Mouse (Mus musculus) MEL (cell line): ENCODE measurements around the gene Adamts4. TPM values are rescaled to one million over a fixed set of nuclear protein-coding genes. Genes with fewer than 3 reads are reported as not detected.
A peak's percentile ranks its signal among the peaks of the same experiment; 100 is the strongest.

ENCODE experiments used
- DNase-seq: peaks from one replicate; pipeline ENCODE4 v3.0.0; 2011; ENCODE audit warnings: low read depth, low spot score
- H3K27ac ChIP-seq: 2 replicates; pipeline ENCODE4 v1.5.1; 2012; ENCODE audit warnings: low read depth, mild to moderate bottlenecking, control low read depth, low read length, moderate library complexity; ENCODE audit not compliant: control insufficient read depth
- H3K27me3 ChIP-seq, 2 experiments: fragments of 150-350 bp in 1 of 2; sonication (generic) in 1 of 2; 2 replicates each; pipeline ENCODE4 v1.6.1; 2012; ENCODE audit warnings: low read length in 2 of 2, mild to moderate bottlenecking in 2 of 2, improper control_type of control experiment in 1 of 2, moderate library complexity in 1 of 2; ENCODE audit not compliant: insufficient read depth in 2 of 2, control insufficient read depth in 1 of 2
- H3K36me3 ChIP-seq, 2 experiments: 2 replicates each; pipeline ENCODE4 v1.6.1; 2012 to 2014; ENCODE audit warnings: low read length in 2 of 2, improper control_type of control experiment in 1 of 2, inconsistent platforms in 1 of 2, mild to moderate bottlenecking in 1 of 2; ENCODE audit not compliant: insufficient read depth in 2 of 2, control insufficient read depth in 1 of 2
- H3K4me1 ChIP-seq, 2 experiments: fragments of 150-350 bp in 1 of 2; sonication (generic) in 1 of 2; 2 replicates each; pipeline ENCODE4 v1.6.1; 2012; ENCODE audit warnings: low read length in 2 of 2, improper control_type of control experiment in 1 of 2, mild to moderate bottlenecking in 1 of 2; ENCODE audit not compliant: insufficient read depth in 2 of 2, control insufficient read depth in 1 of 2
- H3K4me3 ChIP-seq, 2 experiments: fragments of 150-350 bp in 1 of 2; sonication (generic) in 1 of 2; 2 replicates each; pipeline ENCODE4 v1.5.1; 2012; ENCODE audit warnings: low read depth in 2 of 2, low read length in 2 of 2, mild to moderate bottlenecking in 2 of 2, moderate library complexity in 2 of 2, control low read depth in 1 of 2, improper control_type of control experiment in 1 of 2; ENCODE audit not compliant: control insufficient read depth in 1 of 2, insufficient read depth in 1 of 2
- H3K79me2 ChIP-seq: 2 replicates; pipeline ENCODE4 v1.6.1; 2012; ENCODE audit warnings: mild to moderate bottlenecking, low read length, moderate library complexity; ENCODE audit not compliant: control insufficient read depth, poor library complexity, insufficient read depth
- H3K9ac ChIP-seq: 2 replicates; pipeline ENCODE4 v1.6.1; 2012; ENCODE audit warnings: low read depth, mild to moderate bottlenecking, control low read depth, low read length, moderate library complexity; ENCODE audit not compliant: control insufficient read depth, poor library complexity, severe bottlenecking
- H3K9me3 ChIP-seq: fragments of 150-350 bp; sonication (generic); replicated peaks from 2 replicates; pipeline ENCODE4 v1.6.1; 2012; ENCODE audit warnings: mild to moderate bottlenecking, low read length, improper control_type of control experiment, moderate library complexity; ENCODE audit not compliant: insufficient read depth
- CHD1 ChIP-seq: IDR thresholded peaks from 2 replicates; pipeline ENCODE4 v1.6.1; 2012; ENCODE audit warnings: low read depth, mild to moderate bottlenecking, inconsistent platforms, low read length, improper control_type of control experiment
- CHD2 ChIP-seq: IDR thresholded peaks from 2 replicates; pipeline ENCODE4 v1.6.1; 2011; ENCODE audit warnings: low read length, improper control_type of control experiment
- E2F4 ChIP-seq: IDR thresholded peaks from 2 replicates; pipeline ENCODE4 v1.6.1; 2011; ENCODE audit warnings: low read depth, low read length, improper control_type of control experiment, borderline replicate concordance
- KAT2A ChIP-seq: conservative IDR thresholded peaks from 2 replicates; pipeline ENCODE4 v1.6.1; 2012; ENCODE audit warnings: low read depth, low read length, improper control_type of control experiment, inconsistent platforms
- MAFK ChIP-seq: IDR thresholded peaks from 2 replicates; pipeline ENCODE4 v1.6.1; 2011; ENCODE audit warnings: low read depth, mild to moderate bottlenecking, low read length, improper control_type of control experiment, borderline replicate concordance
- MYB ChIP-seq: IDR thresholded peaks from 2 replicates; pipeline ENCODE4 v1.6.1; 2011; ENCODE audit warnings: mild to moderate bottlenecking, low read depth, low read length, improper control_type of control experiment
- NRF1 ChIP-seq: IDR thresholded peaks from 2 replicates; pipeline ENCODE4 v1.6.1; 2014; ENCODE audit warnings: low read depth, mild to moderate bottlenecking, inconsistent platforms, low read length, improper control_type of control experiment, moderate library complexity; ENCODE audit not compliant: poor library complexity, insufficient read depth, severe bottlenecking
- POLR2A ChIP-seq, 2 experiments: IDR thresholded peaks; 2 replicates each; pipeline ENCODE4 v1.6.1; 2011 to 2012; ENCODE audit warnings: low read length in 2 of 2, mild to moderate bottlenecking in 2 of 2, control low read depth in 1 of 2, improper control_type of control experiment in 1 of 2, low read depth in 1 of 2, moderate library complexity in 1 of 2; ENCODE audit not compliant: control insufficient read depth in 1 of 2, insufficient read depth in 1 of 2, poor library complexity in 1 of 2
- POLR2AphosphoS2 ChIP-seq: IDR thresholded peaks from 2 replicates; pipeline ENCODE4 v1.6.1; 2011; ENCODE audit warnings: low read length, improper control_type of control experiment
- RAD21 ChIP-seq: IDR thresholded peaks from 2 replicates; pipeline ENCODE4 v1.6.1; 2011; ENCODE audit warnings: mild to moderate bottlenecking, low read depth, low read length, improper control_type of control experiment
- RCOR1 ChIP-seq: IDR thresholded peaks from 2 replicates; pipeline ENCODE4 v1.6.1; 2012; ENCODE audit warnings: low read depth, mild to moderate bottlenecking, inconsistent platforms, low read length, improper control_type of control experiment
- TCF12 ChIP-seq: IDR thresholded peaks from 2 replicates; pipeline ENCODE4 v1.6.1; 2014; ENCODE audit warnings: low read depth, mild to moderate bottlenecking, inconsistent platforms, low read length, improper control_type of control experiment, moderate library complexity
- UBTF ChIP-seq: IDR thresholded peaks from 2 replicates; pipeline ENCODE4 v1.6.1; 2012; ENCODE audit warnings: low read depth, mild to moderate bottlenecking, inconsistent platforms, low read length, improper control_type of control experiment, moderate library complexity, borderline replicate concordance; ENCODE audit not compliant: insufficient read depth
- USF2 ChIP-seq, 2 experiments: IDR thresholded peaks; 2 replicates each; pipeline ENCODE4 v1.6.1; 2011 to 2012; ENCODE audit warnings: improper control_type of control experiment in 2 of 2, low read length in 2 of 2, borderline replicate concordance in 1 of 2, inconsistent platforms in 1 of 2, low read depth in 1 of 2, mild to moderate bottlenecking in 1 of 2; ENCODE audit not compliant: insufficient read depth in 1 of 2
- ZNF384 ChIP-seq: IDR thresholded peaks from 2 replicates; pipeline ENCODE4 v1.6.1; 2012; ENCODE audit warnings: low read depth, mild to moderate bottlenecking, inconsistent platforms, low read length, improper control_type of control experiment
- polyA plus RNA-seq, 2 experiments: library from polyadenylated mRNA; stranded (reverse) in 1 of 2; unstranded in 1 of 2; fragments of >175 nt in 1 of 2; fragments of >200 nt in 1 of 2; gene quantifications; 2 replicates each; pipeline versions ENCODE4 v1.2.1 to v1.2.4; 2012; ENCODE audit warnings: low replicate concordance in 2 of 2, low read depth in 1 of 2; ENCODE audit not compliant: insufficient read length in 2 of 2, insufficient read depth in 1 of 2, missing spikeins in 1 of 2
- total RNA-seq: library from RNA; depleted of rRNA; stranded (reverse); fragments of 300-350 nt; gene quantifications from 2 replicates; pipeline ENCODE4 v1.2.3, GENCODE M21; 2012

The Adamts4 gene
- total and polyA plus RNA-seq, 3 experiments, result 0.03 TPM; not detected in 2

GRCm38 (mm10) chr1:171279721-171280120, 29.5 kb downstream of the Adamts4 start:
- Histone ChIP-seq H3K4me3 (peak overlapping the region; percentile 58 to 76), H3K9me3 (no peaks in the 10 kb centered on the region), H3K9ac (peak overlapping the region; percentile 78), H3K4me1 (peaks cover 0 to 10% of the 10 kb centered on the region in 2 experiments; a peak in 1 of 4 replicates), H3K27ac (no peak overlapping the region), H3K79me2 (peaks cover 4% of the 10 kb centered on the region; the same call in 1 of the 2 replicates), H3K27me3 (no peaks in the 10 kb centered on the region), H3K36me3 (peaks cover 1 to 10% of the 10 kb centered on the region in 2 experiments)
- no peak for DNase-seq
- TF ChIP-seq RAD21 (no peak), RCOR1 (no peak)

GRCm38 (mm10) chr1:171280250-171280915, 30.2 kb downstream of the Adamts4 start:
- Histone ChIP-seq H3K27me3 (no peaks in the 10 kb centered on the region), H3K27ac (peak overlapping the region; percentile 93), H3K9me3 (no peaks in the 10 kb centered on the region), H3K9ac (peak overlapping the region; percentile 78), H3K4me1 (peaks cover 0 to 10% of the 10 kb centered on the region in 2 experiments; a peak in 1 of 4 replicates), H3K4me3 (peak overlapping the region; percentile 58 to 76), H3K79me2 (peaks cover 4% of the 10 kb centered on the region; the same call in 1 of the 2 replicates), H3K36me3 (peaks cover 1 to 10% of the 10 kb centered on the region in 2 experiments)
- DNase-seq, result no peak
- TF ChIP-seq KAT2A, result no peak
- TF ChIP-seq TCF12, result no peak
- no peak for TF ChIP-seq POLR2AphosphoS2
- TF ChIP-seq CHD2, result no peak
- TF ChIP-seq POLR2A (IDR thresholded peaks at IDR 0.05; ENCODE audit: control insufficient read depth in 1 of 2, insufficient read depth in 1 of 2, low read depth in 1 of 2, low read length in 2 of 2, poor library complexity in 1 of 2), result no peak; a peak in 1 of 4 replicates
- no peak for TF ChIP-seq E2F4
- no peak for TF ChIP-seq CHD1
- no peak for TF ChIP-seq ZNF384
- no peak for TF ChIP-seq UBTF
- TF ChIP-seq MAFK, result no peak
- TF ChIP-seq NRF1, result no peak
- TF ChIP-seq MYB, result no peak
- TF ChIP-seq USF2 (IDR thresholded peaks at IDR 0.05; ENCODE audit: borderline replicate concordance in 1 of 2, insufficient read depth in 1 of 2, low read depth in 1 of 2, low read length in 2 of 2), result no peak
- no peak for TF ChIP-seq RAD21
